Mouse (Mus musculus): ENCODE data around the gene Carmil1. TPM values are rescaled to one million over a fixed set of nuclear protein-coding genes. Genes with fewer than 3 reads are reported as not detected.

Gene Carmil1
- polyA plus RNA-seq, 1 experiment from 2014 or later, result 34.3 TPM

GRCm38 (mm10) chr13:23985130-23985529, 295.5 kb downstream of the Carmil1 start:
- Histone ChIP-seq H3K36me3 (no peaks in the 10 kb centered on the region), H3K9ac (no peak overlapping the region), H3K4me3 (no peak overlapping the region), H3K27ac (no peak overlapping the region), H3K4me2 (replicated peaks) (no peak overlapping the region), H3K4me1 (no peaks in the 10 kb centered on the region), H3K27me3 (peaks cover 3% of the 10 kb centered on the region; the same call in 1 of the 2 replicates), H3K9me3 (replicated peaks) (no peaks in the 10 kb centered on the region)
- ATAC-seq (ENCODE audit: low FRiP score), result no peak
- 53% methylated on average over 3 of the region's 3 CpGs for WGBS

DNA sequence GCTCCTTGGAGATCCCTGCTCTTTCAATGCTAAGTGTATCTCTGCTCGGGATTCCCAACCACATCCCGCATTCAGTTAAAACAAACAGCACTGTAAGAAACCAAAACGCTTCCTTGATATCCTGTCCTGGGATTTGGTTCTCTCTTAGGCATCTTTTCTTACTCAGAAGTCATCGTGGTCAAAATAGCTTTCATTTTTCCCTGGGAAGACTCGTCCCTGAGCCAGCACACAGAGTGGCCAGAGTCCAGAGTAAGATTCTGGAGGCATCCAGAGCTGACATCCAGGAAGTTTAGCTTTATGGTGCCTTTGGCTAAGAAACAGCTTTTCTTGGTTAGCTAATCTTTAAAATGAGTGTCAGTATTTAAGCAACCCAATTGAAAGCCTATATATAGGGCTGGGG, 308.3 kb downstream of the Carmil1 start:
- Histone ChIP-seq H3K4me2 (replicated peaks) (no peak overlapping the region), H3K27ac (no peak overlapping the region; the same call in 1 of the 2 replicates), H3K36me3 (no peaks in the 10 kb centered on the region), H3K4me1 (no peaks in the 10 kb centered on the region), H3K4me3 (no peak overlapping the region), H3K27me3 (no peaks in the 10 kb centered on the region), H3K9me3 (replicated peaks) (no peaks in the 10 kb centered on the region), H3K9ac (no peak overlapping the region)
- no peak for ATAC-seq (ENCODE audit: low FRiP score)
- WGBS, result 73% methylated on average over 5 of the region's 5 CpGs

GRCm38 (mm10) chr13:23971870-23972269, 308.7 kb downstream of the Carmil1 start:
- no peaks in the 10 kb centered on the region for H3K27me3 ChIP-seq
- H3K36me3 ChIP-seq, result no peaks in the 10 kb centered on the region
- no peak overlapping the region for H3K9ac ChIP-seq
- no peak overlapping the region for H3K4me2 ChIP-seq (replicated peaks)
- no peak overlapping the region for H3K4me3 ChIP-seq
- no peaks in the 10 kb centered on the region for H3K9me3 ChIP-seq (replicated peaks)
- no peak overlapping the region; the same call in 1 of the 2 replicates for H3K27ac ChIP-seq
- H3K4me1 ChIP-seq, result no peaks in the 10 kb centered on the region
- 55% methylated on average over 2 of the region's 2 CpGs for WGBS
- ATAC-seq (ENCODE audit: low FRiP score), result no peak

GRCm38 (mm10) chr13:23964909-23965308, 315.7 kb downstream of the Carmil1 start:
- H3K4me2 ChIP-seq (replicated peaks), result no peak overlapping the region
- no peak overlapping the region for H3K27ac ChIP-seq
- H3K9me3 ChIP-seq (replicated peaks), result no peaks in the 10 kb centered on the region
- no peak overlapping the region for H3K9ac ChIP-seq
- 80% methylated on average over 2 of the region's 2 CpGs for WGBS
- H3K27me3 ChIP-seq, result no peaks in the 10 kb centered on the region
- ATAC-seq (ENCODE audit: low FRiP score), result no peak
- H3K36me3 ChIP-seq, result no peaks in the 10 kb centered on the region
- no peak overlapping the region for H3K4me3 ChIP-seq
- peaks cover under 1% of the 10 kb centered on the region; the same call in 1 of the 2 replicates for H3K4me1 ChIP-seq

Other genes starting within 250 kb of the Carmil1 start
- gene Cmah, start 46.6 kb upstream of the Carmil1 start, polyA plus RNA-seq (2016; fragmentation: Nextera tagmentation; extraction: Ambion mirVana), result 0.27 and 0.47 TPM in 2 replicates

Measured in hindbrain, embryonic 12.5 days (tissue).